Mouse (Mus musculus): ENCODE measurements around the gene Gmeb2. TPM values are rescaled to one million over a fixed set of nuclear protein-coding genes. Genes with fewer than 3 reads are reported as not detected.
A peak's percentile ranks its signal among the peaks of the same experiment; 100 is the strongest.

The Gmeb2 gene
- polyA plus RNA-seq, 1 experiment: 10.5 TPM

- peaks cover 12% of the 10 kb centered on the region for H3K79me3 ChIP-seq (ENCODE audit: low read depth)
- peaks cover 29% of the 10 kb centered on the region for H3K79me2 ChIP-seq (ENCODE audit: control insufficient read depth, insufficient read depth)
- peaks cover 35% of the 10 kb centered on the region for H3K36me3 ChIP-seq (ENCODE audit: control insufficient read depth, insufficient read depth)
- peak within 1 kb of the TSS; percentile 78 for H3ac ChIP-seq (ENCODE audit: control insufficient read depth, insufficient read length, low read depth)
- no peaks in the 10 kb centered on the region for H3K27me3 ChIP-seq (ENCODE audit: control insufficient read depth, insufficient read depth, insufficient read length)
- H3K4me3 ChIP-seq (ENCODE audit: insufficient read depth, poor library complexity, severe bottlenecking): peak within 1 kb of the TSS; percentile 65
- peak; percentile 86 for TF ChIP-seq MAX (IDR thresholded peaks at IDR 0.05)
- TF ChIP-seq CEBPB (IDR thresholded peaks at IDR 0.05; ENCODE audit: low read depth): no peak
Measured at GRCm38 (mm10) chr2:181319248-181320102, 31.6 kb upstream of the Gmeb2 start, which contains the start of gene Rtel1. Gene Rtel1 (plus strand): TSS chr2:181319739.

- TF ChIP-seq CEBPB (IDR thresholded peaks at IDR 0.05; ENCODE audit: low read depth): no peak
- TF ChIP-seq USF1 (IDR thresholded peaks at IDR 0.05; ENCODE audit: low read depth): no peak
- peaks cover 14% of the 10 kb centered on the region for H3K27me3 ChIP-seq (ENCODE audit: control insufficient read depth, insufficient read depth, insufficient read length)
- no peak within 1 kb of the TSS for H3ac ChIP-seq (ENCODE audit: control insufficient read depth, insufficient read length, low read depth)
- H3K79me3 ChIP-seq (ENCODE audit: low read depth): no peaks in the 10 kb centered on the region
- H3K36me3 ChIP-seq (ENCODE audit: control insufficient read depth, insufficient read depth): no peaks in the 10 kb centered on the region
- no peak within 1 kb of the TSS for H3K4me3 ChIP-seq (ENCODE audit: insufficient read depth, poor library complexity, severe bottlenecking)
- H3K79me2 ChIP-seq (ENCODE audit: control insufficient read depth, insufficient read depth): no peaks in the 10 kb centered on the region
Measured at GRCm38 (mm10) chr2:181314080-181314810, 26.4 kb upstream of the Gmeb2 start, which contains the start of gene Stmn3. Gene Stmn3 (minus strand): TSS chr2:181314500.

GRCm38 (mm10) chr2:181313344-181314079 is 25.7 kb upstream of the Gmeb2 start:
- H3ac ChIP-seq (ENCODE audit: control insufficient read depth, insufficient read length, low read depth): no peak overlapping the region
- no peaks in the 10 kb centered on the region for H3K79me2 ChIP-seq (ENCODE audit: control insufficient read depth, insufficient read depth)
- peaks cover 14% of the 10 kb centered on the region for H3K27me3 ChIP-seq (ENCODE audit: control insufficient read depth, insufficient read depth, insufficient read length)
- no peaks in the 10 kb centered on the region for H3K79me3 ChIP-seq (ENCODE audit: low read depth)
- no peaks in the 10 kb centered on the region for H3K36me3 ChIP-seq (ENCODE audit: control insufficient read depth, insufficient read depth)
- H3K4me3 ChIP-seq (ENCODE audit: insufficient read depth, poor library complexity, severe bottlenecking): no peak overlapping the region
- TF ChIP-seq USF1 (IDR thresholded peaks at IDR 0.05; ENCODE audit: low read depth) (no peak), FOSL1 (IDR thresholded peaks at IDR 0.05; ENCODE audit: insufficient read depth, low read length, poor library complexity, severe bottlenecking) (no peak), MYOD1 (IDR thresholded peaks at IDR 0.05; ENCODE audit: control insufficient read depth, insufficient read length, low read depth) (no peak), MAX (IDR thresholded peaks at IDR 0.05) (no peak), CEBPB (IDR thresholded peaks at IDR 0.05; ENCODE audit: low read depth) (no peak), CTCF (IDR thresholded peaks at IDR 0.05; ENCODE audit: control insufficient read depth, insufficient read depth, insufficient read length) (no peak), MYOG (IDR thresholded peaks at IDR 0.05; ENCODE audit: control insufficient read depth, extremely low read depth, insufficient read length) (no peak)

GRCm38 (mm10) chr2:181313006-181313343 is 25.1 kb upstream of the Gmeb2 start:
- Histone ChIP-seq H3K36me3 (ENCODE audit: control insufficient read depth, insufficient read depth) (no peaks in the 10 kb centered on the region), H3K79me2 (ENCODE audit: control insufficient read depth, insufficient read depth) (no peaks in the 10 kb centered on the region), H3K79me3 (ENCODE audit: low read depth) (no peaks in the 10 kb centered on the region), H3ac (ENCODE audit: control insufficient read depth, insufficient read length, low read depth) (no peak overlapping the region), H3K4me3 (ENCODE audit: insufficient read depth, poor library complexity, severe bottlenecking) (no peak overlapping the region), H3K27me3 (ENCODE audit: control insufficient read depth, insufficient read depth, insufficient read length) (peaks cover 14% of the 10 kb centered on the region)
- TF ChIP-seq FOSL1 (IDR thresholded peaks at IDR 0.05; ENCODE audit: insufficient read depth, low read length, poor library complexity, severe bottlenecking) (no peak), MAX (IDR thresholded peaks at IDR 0.05) (no peak), MYOG (IDR thresholded peaks at IDR 0.05; ENCODE audit: control insufficient read depth, extremely low read depth, insufficient read length) (no peak), CTCF (IDR thresholded peaks at IDR 0.05; ENCODE audit: control insufficient read depth, insufficient read depth, insufficient read length) (no peak), MYOD1 (IDR thresholded peaks at IDR 0.05; ENCODE audit: control insufficient read depth, insufficient read length, low read depth) (no peak), CEBPB (IDR thresholded peaks at IDR 0.05; ENCODE audit: low read depth) (no peak), USF1 (IDR thresholded peaks at IDR 0.05; ENCODE audit: low read depth) (no peak)

GRCm38 (mm10) chr2:181312435-181312834 is 24.6 kb upstream of the Gmeb2 start:
- TF ChIP-seq MYOG (IDR thresholded peaks at IDR 0.05; ENCODE audit: control insufficient read depth, extremely low read depth, insufficient read length) (no peak), MYOD1 (IDR thresholded peaks at IDR 0.05; ENCODE audit: control insufficient read depth, insufficient read length, low read depth) (no peak), CTCF (IDR thresholded peaks at IDR 0.05; ENCODE audit: control insufficient read depth, insufficient read depth, insufficient read length) (no peak), USF1 (IDR thresholded peaks at IDR 0.05; ENCODE audit: low read depth) (no peak), CEBPB (IDR thresholded peaks at IDR 0.05; ENCODE audit: low read depth) (no peak), FOSL1 (IDR thresholded peaks at IDR 0.05; ENCODE audit: insufficient read depth, low read length, poor library complexity, severe bottlenecking) (no peak), MAX (IDR thresholded peaks at IDR 0.05) (no peak)
- no peaks in the 10 kb centered on the region for H3K79me2 ChIP-seq (ENCODE audit: control insufficient read depth, insufficient read depth)
- no peak overlapping the region for H3ac ChIP-seq (ENCODE audit: control insufficient read depth, insufficient read length, low read depth)
- no peaks in the 10 kb centered on the region for H3K36me3 ChIP-seq (ENCODE audit: control insufficient read depth, insufficient read depth)
- H3K79me3 ChIP-seq (ENCODE audit: low read depth): no peaks in the 10 kb centered on the region
- peaks cover 14% of the 10 kb centered on the region for H3K27me3 ChIP-seq (ENCODE audit: control insufficient read depth, insufficient read depth, insufficient read length)
- no peak overlapping the region for H3K4me3 ChIP-seq (ENCODE audit: insufficient read depth, poor library complexity, severe bottlenecking)
